Mouse (Mus musculus) telencephalon, adult 2 months (tissue): ENCODE results near the gene Qsox2.
A peak's percentile ranks its signal among the peaks of the same experiment; 100 is the strongest.

Experiments
- DNase-seq: peaks from one replicate; pipeline ENCODE4 v3.0.0-alpha.2; 2011; ENCODE audit warnings: low read depth, low spot score

The Qsox2 gene

DNA sequence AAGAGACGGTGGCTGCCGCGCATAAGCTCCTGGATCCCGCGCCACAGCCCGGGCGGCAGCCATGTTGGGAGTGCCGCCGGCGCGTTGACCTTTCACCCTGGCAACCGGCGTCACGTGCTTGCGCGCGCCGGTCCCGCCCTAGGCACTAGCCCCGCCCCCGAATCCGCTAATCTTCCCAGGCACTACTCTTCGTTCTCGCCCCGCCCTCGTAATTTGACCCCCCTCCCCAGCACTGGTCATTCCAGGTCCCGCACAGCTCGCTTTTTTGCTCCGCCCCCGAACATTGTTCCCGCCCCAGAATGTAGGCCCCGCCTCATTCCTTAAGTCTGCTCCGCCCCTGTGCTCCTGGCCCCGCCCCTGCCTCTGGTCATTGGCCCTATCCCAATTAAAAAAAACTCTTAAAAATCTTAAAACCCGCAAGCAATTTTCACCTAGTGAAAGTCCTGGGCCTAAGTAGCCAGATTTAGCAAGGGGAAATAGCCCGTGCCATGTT is at the start of gene Qsox2:
Qsox2 (minus strand) TSS at position 236 of the 493 bp plus-strand sequence.
- peak; percentile 55 for DNase-seq

DNA sequence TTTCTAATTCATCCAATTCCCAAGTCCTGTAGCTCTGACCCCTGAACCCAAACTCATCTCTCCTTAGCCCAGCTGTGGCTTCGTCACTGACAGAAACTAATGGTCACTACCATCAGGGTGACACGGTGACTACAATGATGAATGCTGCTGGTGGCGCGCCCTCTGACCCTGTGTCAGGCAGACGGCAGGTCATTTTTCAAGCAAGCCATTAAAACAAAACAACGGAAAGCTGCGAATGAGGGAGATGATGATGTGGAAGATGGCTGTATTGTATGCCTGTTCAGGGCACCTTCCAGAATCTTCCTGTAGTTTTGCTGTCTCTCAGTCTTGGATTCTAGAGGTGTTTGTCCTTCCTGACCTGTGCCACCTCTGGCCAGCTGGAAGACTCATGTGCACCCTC is 49.1 kb upstream of the Qsox2 start:
- DNase-seq, result no peak

DNA sequence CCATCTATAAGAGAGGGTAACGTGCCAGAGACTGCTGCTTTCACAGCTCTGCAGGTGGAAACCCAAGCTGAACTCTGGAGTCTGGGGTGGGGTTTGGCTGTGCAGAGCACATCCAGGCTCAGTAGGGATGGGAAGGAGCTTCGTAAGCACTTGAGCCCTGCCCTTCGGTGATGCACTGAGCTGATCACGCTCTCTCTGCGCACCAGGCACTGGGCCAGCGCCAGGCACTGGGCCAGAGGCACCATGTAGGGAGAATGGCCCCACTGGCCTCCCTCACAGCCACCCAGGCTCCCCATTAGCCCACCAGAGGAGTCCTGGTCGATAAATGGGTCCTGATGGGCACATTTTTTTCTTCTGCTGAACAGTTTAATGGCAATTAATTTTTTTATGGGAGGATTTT is 48.5 kb upstream of the Qsox2 start:
- DNase-seq, result no peak

DNA sequence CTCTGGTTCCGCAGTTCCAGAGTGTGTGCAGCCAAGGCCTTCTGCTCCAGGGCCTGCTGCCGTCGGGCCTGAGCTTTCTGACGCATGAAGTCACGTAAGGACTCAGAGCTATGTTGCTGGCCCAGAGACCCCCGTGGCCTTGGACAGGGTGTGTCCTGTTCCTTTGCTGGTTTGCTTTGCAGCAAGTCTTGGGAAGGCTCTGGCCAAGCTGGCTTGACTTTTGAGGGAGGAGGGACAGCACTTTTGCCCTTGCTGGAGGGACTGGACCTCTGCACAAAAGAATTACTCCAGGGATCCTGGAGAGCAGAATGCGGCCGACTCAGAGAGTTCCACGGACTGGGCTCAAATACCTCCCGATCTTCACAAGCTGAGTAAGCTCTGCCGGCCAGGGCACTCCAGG is 43.3 kb upstream of the Qsox2 start:
- no peak for DNase-seq

DNA sequence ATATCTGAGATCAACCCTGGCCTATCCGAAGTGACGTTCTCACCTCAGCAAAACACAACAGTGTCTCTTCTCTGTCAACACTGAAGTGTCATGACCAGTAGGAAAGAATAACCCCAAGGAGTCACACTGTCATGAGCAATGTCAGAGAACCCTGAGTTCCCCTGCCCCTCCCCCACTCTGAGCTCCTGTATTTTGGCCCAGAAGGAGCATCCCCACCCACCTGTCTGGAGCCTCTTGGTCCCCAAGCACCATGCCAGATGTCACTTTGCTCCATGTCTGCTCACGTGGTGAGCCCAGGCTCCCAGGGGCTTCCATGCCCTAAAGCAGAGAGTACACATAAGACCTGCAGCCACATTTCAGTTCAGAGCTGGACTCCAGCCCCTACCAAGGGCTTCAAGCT is 42.4 kb upstream of the Qsox2 start:
- DNase-seq, result no peak

DNA sequence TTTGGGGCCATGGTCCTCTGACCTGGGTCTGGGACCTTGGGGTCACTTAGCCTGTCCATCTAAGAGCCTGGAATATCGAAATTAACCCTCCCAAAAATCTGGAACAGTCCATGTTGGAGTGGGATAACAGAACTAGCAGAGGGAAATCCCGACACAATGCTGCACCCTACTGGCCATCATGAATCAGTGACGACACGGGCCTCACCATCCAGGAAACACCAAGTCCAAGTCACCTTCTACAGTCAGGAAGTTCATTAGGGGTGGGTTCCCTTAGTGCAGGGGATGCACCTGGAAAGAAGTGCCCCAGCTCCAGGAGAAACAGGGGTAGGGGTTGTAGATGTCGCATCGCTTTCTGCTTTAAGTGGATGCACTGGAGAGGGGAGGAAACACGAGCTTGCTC is 36.3 kb upstream of the Qsox2 start:
- peak; percentile 19 for DNase-seq

DNA sequence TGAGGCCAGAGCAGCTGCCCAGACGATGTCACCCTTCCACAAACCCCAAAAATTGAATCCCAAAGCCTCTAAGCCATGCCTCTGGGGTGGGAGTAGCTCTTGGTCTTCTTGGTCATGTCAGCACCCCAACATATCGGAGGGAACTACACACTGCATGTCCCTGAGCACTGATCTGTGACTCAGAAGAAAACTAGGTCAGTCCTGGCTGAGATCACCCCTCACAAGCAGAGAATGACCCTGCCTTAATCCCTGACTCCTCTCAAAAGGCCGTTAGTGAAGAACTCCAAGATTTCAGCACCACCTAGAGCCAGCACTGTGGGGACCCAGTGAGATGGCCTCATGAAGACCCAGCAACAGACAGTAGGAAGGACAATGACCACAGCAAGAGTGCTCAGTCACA is 30.9 kb upstream of the Qsox2 start:
- DNase-seq, result no peak

DNA sequence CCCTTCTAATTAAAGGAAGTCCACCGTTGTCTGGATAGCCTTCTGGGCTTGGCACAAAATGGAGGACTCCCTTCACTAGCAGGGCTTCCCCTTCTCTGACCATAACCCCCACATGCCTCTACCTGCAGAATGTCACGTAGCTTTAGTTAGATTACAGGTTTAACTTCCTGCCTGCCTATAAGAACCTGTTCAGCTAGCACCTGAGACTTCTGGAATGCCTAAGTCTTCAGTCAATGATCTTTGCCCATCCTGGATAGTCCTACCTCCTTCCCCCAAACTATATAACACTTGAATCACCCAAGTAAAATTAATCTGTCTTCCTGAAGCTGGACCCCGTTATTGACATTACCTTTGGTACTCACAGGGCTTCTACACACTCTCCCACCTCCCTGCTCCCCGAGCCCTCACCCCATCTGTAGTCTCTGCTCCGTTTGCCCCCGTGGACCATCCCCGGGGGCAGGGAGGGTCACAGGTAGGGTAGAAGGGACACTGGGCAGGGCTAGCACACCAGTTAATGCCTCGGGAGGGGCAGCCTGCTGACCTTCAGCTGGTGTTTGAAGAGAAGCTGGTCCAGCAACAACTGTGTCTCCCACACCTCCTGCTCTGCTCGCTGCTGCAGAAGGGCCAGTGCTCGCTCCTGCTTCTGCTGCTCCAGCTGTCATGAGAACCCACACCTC is 28.9 kb upstream of the Qsox2 start:
- no peak for DNase-seq

DNA sequence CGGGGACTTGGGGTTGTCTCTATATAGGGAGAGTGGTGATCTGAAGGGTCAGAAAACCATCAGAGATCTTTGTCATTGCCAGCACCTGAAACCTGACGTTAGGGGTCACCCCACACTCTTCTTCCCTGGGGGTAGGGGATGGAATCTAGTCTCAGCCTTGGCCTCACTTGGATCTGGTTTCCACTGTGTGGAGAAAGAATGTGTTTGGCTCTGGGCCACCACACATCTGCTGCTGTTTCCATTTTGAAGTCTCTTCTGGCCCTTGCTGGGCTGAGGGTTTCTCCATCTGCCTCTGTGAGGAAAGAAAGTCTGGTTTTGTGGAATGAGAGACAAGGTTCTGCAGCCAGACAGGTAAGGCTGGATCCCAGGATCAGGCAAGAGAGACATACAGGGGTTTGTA is 27.8 kb upstream of the Qsox2 start:
- DNase-seq, result no peak

DNA sequence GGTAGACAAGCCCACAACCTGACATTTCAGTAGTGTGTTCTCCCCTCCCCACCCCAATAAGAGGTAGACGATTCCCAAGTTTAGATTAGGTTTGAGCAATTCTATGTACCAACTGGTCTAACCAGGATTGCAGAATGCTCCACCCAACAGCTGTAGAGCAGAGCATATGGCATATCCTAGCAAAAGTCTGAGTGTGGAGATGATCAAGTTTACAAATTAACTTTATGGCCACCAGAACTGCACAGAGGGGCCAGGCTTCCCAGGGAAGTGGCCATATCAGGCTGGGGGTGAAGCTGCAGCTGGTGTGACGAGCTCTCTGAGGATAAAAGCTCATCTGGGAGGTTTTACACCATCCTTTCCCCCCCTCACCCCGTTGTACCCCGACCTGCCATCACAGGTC is 27.3 kb upstream of the Qsox2 start:
- DNase-seq, result no peak

DNA sequence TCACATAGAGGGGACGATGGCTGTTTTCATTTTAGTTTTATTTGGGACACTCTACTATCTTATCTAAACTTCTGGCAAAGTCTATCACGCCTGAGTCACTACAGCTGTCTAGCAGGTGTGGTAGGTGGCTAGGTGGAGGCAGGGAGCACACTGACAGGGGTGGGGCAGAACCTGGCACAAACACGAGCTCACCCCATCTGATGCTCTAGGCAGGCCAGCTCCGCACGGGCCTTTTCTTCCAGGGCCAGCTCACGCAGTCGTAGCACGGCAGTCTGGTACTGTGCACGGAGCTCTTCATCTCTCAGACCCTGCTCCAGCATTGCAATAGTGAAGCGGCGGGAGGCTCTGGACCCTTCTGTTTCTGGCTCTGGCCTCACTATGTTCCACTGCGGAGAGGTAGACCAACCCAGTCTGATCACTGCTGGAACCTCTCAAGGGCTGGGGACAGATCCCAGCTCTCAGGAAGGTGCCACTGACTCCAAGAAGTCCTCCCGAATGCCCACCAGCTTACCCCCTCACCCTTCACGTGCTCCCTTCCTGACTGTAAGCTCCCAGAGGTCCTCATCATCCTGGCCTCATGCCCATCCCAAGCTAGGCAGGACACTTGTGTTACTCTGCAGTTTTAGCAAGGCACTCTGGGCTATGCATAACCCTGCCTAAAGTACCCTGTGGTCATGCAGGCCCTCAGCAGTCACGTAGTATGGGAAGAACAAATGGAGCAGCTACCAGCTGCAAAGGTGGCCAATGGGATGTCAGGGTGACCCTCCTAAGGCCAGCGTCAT is 20.2 kb upstream of the Qsox2 start:
- no peak for DNase-seq

DNA sequence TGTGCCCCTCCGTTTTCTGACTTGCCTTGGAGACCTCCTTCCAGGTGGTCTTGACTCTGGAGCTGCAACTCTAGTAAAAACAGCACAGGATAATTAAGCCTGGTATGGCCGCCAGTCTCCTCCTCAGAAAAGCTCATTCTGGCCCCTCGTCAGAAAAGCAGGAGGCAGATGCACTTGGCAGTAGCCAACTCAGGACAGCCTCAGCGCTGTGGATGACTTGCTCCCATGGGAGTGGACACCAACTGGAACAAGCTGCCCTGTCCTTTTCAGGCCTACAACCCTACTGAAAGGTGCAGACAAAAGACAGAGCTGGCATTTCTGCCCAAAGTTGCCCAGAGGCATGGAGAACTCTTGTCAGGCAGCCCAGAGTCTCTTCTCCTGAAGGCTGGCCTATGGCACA is 17.5 kb upstream of the Qsox2 start:
- DNase-seq, result no peak

DNA sequence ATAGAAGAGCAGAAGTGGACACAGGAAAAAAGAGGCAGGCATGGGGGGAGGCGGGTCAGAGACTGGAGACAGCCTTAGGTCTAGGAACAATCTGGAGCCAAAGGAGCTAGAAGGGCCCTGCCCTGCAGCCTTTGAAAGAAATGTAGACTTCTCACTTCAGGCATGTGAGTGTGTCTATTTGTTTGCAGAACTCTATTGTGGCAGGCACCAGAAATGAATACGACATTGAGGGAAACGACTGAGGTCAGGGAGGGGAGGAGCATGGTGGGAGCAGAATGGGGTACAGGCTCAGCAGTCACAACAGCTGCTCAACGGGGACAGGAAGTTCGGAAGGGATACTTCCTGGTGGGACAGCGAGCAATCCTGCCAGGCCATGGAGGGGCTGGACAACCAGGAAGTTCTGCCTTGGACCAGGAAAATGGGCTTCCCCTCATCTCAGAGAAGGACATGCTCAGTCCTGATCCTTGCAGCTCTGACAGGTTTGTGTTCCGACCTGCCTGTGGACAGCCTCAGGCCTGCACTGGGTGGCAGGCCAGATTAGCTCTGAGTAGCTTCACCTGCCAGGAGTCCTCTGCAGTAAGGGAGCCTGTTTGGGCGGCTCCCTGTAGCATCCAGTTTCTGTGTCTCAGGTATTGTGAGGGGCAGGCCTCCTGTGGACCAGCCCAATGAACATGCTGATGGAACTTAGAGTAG is 15.3 kb upstream of the Qsox2 start:
- no peak for DNase-seq

DNA sequence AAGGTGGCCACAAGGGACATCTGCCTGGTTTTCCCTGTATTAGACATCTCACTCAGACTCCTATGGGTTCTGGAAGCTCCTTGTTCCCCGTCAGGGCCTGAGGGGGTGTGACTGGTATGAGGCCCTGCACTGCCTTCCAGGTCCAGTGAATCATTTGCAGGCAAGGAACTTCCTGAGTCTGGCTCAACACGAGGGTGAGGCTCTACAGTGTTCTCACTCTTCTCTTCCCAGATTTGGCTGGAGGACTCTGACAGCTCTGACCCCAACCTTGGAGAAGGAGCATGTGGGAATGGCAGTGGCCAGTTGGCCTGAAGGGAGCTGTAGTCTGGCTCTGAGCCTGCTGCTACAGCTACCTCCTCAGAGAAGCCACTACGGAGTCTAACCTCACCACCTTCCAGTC is 10.2 kb upstream of the Qsox2 start:
- DNase-seq, result no peak

DNA sequence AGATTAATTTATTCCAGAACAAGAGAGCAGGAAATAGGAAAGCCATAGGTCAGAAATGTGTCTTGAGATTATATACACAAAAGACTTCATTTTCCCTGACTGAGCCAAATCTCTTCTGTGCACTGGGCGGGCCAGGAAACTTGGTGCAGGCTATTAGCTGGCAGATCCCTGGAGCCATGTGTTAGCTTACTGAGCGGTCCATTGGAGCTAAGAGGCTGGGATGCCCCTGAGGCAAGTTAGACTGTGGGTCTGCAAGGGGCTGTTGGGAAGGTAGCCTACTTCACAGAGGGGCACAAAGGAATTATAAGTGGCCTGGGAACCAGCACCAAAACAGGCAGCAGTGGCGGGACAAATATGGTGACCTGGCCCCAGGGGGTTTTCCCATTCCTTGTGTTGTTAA is 3.5 kb upstream of the Qsox2 start:
- DNase-seq, result no peak

DNA sequence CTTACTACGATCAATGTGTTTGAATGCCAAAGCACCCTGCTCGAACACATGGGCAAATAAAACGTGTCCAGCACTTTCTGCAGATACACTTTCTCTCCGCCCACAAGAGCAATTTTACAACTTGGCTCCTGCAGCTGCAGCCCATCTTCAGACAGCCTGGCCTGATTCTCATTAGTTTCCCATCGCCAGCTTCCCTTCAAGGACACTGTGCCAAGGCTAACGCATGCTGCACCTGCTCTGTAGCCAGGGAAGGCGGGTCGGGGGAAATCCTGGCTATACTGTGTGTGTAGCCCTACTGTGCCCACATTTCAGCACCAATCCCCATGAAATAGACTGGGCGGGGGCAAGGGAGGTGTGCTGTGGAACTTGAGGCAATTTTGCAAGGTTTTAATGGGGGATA is 3.0 kb upstream of the Qsox2 start:
- no peak for DNase-seq

DNA sequence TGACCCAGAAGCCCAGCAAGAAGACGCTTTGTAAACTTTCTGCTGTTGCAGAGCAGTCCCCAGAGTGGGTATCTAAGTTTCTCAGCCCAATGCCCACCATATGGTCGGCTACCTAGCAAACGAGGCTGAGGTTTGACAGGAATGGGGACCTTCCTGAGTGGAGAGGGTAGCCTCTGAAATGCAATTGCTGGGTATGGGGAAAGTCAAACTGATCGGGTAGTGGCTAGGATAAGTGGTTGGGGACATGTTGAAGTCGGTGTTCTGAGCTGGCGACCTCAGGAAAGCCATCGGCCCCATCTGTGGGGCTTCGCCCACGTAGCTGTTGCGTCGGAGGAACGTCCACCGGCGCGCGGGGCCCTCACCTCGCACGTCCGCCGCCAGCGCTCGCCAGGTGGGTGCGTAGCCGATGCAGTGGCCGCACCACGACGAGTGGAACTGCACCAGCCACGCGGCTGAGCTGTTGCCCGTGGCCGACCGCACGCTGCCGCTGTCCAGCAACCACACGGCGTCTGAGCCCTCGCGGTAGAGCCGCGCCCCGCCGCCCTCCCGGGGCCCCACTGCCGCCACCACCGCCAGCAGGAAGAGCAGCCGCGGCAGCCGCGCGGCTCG is 540 bp downstream of the Qsox2 start:
- no peak for DNase-seq

DNA sequence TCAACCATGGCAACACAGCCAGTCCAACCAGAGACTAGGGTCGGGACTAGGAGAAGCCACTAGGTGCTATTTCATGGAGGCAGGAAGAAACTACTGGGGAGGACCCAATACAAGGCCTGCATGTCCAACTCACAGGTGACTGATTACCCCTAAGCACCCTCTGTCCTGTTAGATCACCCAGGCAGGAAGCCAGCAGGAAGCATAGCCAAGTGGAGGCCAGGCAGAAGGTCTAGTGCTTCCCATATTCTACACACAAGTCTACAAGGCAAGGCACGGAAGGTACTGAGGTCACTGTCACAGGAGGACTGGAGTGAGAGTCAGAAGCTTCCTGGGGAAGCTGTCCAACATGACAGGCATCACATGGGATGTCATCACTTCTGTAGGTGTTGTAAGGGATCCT is 2.6 kb downstream of the Qsox2 start:
- no peak for DNase-seq

DNA sequence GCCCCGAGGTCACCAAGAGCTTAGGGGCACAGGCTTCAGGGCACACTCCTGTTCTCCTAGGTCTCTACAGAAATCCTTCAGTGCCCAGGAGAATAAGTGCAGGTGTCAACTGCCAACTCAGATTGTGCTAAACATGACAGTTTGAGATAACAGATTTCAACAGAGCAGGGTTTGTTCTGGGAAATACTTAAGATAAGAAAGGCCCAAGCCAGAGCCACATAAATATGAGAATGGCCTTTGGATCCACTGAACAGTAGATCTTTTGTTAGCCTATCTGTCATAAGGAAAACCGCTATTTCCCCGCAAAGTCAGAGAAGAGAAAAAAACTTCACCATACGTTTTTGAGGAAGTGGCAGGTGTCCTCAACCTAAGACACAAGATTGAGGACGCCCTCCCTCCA is 3.1 kb downstream of the Qsox2 start:
- DNase-seq, result no peak

DNA sequence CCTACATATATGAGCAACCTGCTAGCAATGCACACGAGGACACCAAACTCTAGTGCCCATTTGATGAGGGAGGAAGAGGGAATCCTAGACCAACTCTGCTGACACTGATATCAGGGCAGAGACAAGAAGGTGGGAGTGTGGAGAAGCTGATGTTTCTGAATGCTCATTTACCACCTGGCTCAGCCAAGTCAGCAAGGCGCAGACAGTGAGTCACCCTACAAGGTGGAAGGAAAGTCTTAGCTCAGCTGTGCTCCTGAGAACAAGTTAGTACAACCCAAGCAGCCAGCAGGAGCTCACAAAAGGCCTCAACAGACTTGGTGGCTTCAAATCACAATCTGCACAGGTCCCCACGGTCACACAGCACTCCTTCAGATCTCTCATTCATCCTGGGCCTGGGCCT is 6.0 kb downstream of the Qsox2 start:
- no peak for DNase-seq

DNA sequence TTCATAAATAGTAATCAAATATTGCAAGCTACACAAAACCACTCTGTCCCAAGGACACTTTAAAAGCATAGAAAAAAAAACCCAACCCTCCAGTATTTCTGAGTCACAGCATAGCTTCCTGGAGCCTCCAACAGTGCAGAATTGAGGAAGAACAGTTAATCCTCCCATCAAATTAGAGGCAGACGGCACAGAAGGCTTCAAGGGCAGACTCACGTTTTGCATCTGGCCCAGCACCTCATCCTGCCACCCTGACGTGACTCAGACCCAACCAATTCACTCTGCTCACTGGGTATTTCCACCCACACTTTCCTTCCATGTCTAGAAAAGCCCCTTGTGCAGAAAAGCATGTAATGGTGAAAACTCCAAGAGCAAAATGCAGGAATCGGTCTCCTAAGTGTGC is 7.1 kb downstream of the Qsox2 start:
- DNase-seq, result no peak

DNA sequence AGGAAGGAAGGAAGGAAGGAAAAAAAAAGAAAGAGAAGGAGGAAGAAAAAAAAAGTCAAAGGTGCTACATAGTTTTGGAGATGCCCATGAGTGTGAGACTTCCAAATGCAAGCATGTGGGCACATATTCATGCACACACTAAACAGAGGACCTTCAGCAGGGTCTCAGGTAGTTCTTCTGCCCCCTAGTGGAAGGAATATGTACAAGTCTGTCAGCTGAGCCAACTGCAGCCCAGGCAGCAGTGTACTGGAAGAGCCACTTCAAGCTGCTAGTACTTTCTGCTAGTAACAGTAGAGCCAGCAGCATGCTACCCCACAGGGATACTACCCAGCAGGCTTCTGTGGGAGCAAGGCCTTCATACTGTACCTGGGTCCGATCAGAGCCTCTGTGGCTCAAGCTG is 9.5 kb downstream of the Qsox2 start:
- DNase-seq, result peak; percentile 44
